Mouse (Mus musculus) CD4-positive, CD25-positive, alpha-beta regulatory T cell, adult 4 months (primary cell): ENCODE results near the gene Trem2. TPM values are rescaled to one million over a fixed set of nuclear protein-coding genes. Genes with fewer than 3 reads are reported as not detected.
"Not testable (repeated sequence)": the region's sequence is repeated elsewhere in the genome, so short reads cannot be mapped to it uniquely, and the experiment has no call there.

ENCODE experiments used
- ATAC-seq: one replicate; pipeline ENCODE4 v1.8.0; 2017
- polyA plus RNA-seq, 2 experiments: library from polyadenylated mRNA; unstranded; fragments of 100-300 nt; shearing (Covaris generic); gene quantifications; one replicate each; pipeline ENCODE4 v1.2.1; 2017

Trem2 gene
- polyA plus RNA-seq, 2 experiments from 2014 or later: not detected

DNA sequence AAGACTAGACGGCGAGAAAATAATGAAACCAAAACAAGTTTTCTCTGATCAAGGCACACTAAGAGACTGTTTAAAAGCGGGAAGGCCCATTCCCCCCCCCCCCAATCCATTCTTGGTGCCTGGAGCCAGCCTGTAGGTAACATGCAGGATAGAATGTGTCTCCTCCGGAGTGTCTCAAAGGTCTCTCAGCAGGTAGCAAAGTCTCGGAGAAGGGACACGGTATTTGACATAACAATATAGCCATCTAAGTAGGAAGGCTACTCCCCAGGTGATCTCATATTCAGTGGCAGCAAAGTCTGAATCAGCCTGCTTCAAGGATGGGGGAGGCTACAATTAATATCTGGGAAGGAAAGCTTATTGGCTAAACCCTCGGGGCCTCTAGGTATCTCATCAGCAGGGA lies 6.8 kb downstream of the Trem2 start:
- ATAC-seq: not testable (repeated sequence)

DNA sequence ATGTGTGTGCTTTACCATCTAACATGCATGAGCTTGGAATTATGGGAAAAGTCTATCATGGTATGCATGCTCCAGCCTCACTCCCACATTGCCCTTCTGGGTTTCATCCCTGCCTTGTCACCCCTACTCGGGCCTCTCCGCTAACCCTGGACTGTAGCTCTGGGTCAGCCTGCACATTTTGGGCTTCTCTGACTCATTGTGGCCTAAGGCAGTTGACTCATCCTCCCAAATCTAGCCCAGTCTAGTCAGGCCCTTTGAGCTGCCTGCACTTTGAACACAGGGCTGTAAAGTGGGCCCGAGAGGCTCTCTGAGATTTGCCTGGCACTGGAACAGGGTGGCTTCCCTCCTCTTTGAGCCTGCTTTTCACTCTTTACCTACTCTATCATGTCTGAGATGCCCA lies 9.6 kb downstream of the Trem2 start:
- ATAC-seq: no peak

DNA sequence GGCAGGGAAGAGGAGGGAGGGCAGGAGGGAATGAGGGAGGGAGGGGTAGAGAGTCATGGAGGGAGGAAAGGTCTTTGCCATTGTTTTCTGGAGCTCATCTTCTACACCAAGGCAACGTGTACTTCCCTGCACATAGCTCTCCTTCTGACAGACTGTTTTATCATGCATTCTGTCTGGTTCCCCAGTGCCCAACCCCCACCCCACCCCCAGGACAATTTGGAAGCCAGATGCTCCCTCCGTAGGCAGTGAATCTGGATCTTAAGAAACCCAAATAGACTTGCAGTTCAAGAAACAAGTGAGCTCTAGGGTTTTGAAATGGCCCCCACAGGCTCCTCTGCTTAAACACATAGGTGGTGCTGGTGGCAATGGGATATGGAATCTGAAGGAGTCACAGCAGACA lies 11.7 kb downstream of the Trem2 start:
- ATAC-seq: no peak

DNA sequence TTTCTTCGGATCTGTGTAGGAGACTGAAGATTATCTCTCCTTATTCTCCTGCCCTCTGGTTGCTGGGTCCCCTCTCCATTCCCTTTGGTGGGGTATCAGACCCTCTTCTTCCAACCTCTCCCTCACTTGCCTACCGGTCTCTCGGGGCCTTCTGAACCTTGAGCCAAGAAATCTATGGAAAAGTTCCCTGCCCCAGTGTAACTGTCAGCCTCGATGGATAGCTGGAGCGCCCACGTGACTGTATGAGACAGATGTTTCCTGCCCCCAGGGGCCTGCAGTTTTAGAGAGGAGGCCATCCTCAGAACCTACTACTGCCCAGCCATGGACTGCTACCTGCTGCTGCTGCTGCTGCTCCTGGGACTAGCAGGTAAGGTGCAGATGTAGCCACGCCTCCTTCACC lies 13.4 kb downstream of the Trem2 start, which contains the start of gene Treml1:
Gene Treml1, plus strand, starts transcription at position 301 of the 400 bp plus-strand sequence.
- no peak for ATAC-seq

DNA sequence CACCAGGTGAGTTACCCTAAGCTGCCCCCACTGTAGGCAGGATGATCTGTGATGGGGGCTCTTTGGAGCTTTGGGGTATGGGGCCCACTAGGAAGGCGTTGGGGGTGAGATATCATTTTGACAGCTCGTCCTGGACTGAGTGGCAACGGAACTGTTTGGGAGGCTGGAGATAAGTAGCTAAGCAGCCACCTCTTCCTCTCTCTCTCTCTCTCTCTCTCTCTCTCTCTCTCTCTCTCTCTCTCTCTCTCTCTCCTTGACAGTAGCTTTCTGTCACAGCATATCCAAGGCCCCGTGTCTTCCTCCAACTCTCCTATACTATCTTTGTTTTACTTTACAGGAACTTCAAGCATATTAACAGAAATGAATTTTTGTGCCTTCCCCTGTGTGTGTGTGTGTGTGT lies 14.3 kb downstream of the Trem2 start:
- ATAC-seq: no peak

DNA sequence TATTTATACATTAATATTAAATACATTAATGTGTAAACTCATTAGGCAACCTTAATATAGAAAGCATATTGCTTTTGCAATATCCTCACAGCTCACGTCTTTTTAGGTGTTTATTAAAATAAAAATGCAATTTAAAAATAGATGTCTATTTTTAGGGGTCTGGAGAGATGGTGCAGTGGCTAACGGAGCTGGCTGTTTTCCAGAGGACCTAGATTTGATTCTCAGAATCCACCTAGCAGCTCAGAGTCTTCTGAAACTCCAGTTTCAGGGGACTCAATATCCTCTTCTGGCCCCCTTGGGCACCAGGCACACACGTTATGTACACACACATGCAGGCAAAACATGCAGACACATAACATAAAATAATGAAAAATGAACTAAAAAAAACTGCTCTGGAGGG lies 16.1 kb downstream of the Trem2 start:
- no peak for ATAC-seq

DNA sequence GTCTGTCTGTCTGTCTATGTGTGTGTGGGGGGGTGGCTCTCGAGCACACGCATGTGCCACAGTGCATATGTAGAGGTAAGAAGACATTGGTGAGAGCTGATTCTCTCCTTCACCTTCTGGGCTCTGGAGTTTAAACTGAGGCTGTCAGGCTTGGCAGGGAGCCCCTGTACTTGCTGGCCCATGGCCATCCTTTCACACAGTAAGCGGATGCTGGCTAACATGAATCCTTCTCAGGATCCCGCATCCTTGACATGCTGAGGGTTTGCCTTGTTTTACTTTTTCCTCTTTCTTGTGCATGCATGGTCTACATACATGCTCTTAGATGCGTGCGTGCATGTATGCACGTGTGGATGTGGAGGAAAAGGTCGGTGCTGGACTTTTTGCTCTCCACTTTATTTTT lies 16.8 kb downstream of the Trem2 start:
- no peak for ATAC-seq

DNA sequence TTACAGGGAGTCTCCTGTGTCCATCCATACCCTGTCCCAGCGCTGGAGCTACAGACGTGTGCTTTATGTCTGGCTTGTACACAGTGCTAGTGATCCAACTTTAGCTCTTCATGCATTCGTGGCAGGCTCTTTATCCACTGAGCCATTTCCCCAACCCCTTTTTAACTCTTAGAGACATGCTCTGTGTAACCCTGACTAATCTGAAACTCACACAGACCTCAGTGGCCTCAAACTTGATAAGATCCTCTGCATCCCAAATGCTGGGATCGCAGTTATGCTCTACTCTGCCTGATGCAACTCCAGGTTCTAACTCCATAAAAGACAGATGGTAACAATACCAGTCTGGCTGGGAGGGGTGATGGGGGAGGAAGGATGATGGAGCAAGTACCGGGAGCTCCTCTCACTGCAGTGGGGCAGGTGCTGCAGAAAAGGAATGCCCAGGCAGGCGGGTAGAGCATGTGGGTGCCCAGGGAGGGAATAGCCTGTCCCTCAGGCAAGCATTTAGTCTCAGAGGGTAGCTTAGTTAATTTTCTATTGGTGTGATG lies 17.3 kb downstream of the Trem2 start:
- ATAC-seq: no peak

DNA sequence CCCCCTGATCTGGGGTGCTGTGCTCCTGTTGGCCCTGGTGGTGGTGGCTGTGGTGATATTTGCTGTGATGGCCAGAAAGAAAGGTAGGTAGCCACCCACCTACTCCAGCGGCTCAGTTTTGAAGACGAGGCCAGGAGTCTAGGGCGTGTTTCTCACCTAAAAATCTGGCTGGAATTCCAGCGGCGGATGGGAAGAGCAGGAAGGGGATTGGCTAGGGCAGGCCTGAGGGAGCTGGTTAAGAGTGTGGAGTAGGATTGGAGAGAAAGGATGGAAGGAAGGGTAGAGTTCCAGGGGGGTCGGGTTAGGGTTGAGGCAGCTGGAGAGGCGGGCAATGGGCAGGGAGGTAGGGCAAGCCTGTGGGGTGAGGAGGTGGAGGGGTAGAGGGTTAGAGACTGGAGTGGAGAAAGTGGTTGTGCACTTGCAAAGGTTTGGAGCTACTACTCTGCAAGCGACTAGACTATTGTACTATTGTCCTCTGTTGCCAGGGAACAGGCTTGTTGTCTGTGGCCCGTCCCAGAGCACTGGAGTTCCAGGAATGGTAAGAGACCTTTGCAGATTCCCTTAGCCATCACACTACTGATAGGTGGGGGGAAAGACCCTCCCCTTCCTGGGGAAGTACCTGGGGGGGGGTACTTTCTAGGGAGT lies 19.4 kb downstream of the Trem2 start:
- ATAC-seq: no peak

DNA sequence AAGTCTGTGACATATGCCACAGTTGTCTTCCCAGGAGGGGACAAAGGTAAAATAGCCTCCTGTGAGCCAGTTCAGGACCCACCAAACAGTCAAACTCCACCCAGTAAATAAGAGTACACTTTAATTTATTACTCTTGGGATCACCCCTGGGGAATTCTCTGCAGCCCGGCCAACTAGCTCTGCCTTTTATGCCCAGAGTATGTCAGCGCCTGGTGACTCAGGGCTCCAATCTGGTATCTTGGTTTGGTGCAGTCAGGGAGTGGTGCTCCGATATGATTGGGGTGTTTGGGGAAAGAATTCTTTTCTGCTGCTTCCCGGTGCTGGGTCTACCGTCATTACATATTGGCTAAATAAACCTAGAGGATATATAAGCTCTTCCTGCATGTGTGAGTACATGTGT lies 20.6 kb downstream of the Trem2 start:
- ATAC-seq: no peak

DNA sequence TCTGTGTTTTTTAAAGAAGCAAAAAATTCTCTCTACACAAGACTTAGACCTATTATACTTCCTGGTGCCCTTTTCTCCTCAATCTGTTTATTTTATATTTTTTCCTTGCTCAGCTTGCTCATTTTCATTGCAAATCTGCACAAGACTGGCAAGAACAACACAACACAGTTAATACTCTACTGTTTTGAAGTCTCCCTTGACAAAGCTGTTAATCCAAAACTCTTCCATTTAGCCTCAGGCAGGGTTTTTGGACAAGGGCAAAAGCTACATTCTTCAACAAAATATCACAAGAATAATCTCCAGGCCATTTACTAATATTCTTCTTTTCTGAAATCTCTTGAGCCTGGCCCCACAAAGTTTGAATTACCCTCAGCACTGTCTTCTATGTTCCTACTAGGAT lies 25.4 kb downstream of the Trem2 start:
- ATAC-seq: no peak

DNA sequence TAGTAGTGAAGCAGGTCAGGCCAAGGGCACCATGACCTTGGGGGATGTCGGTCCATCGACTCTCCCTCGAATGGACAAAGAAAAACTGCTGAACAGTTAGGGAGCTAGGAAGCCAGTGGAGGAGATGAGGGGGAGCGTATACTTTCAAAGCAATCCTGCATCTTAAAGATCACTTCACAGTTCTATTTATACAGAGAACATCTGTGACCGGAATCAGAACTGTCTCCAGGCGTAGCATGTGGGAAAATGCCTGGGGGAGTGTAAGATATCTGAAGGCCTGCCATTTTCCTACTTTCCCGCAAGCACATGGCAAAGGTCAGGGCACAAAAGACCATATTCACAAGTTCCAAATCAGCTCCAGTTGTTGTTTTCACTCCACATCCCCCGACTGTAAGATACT lies 26.8 kb downstream of the Trem2 start:
- no peak for ATAC-seq

DNA sequence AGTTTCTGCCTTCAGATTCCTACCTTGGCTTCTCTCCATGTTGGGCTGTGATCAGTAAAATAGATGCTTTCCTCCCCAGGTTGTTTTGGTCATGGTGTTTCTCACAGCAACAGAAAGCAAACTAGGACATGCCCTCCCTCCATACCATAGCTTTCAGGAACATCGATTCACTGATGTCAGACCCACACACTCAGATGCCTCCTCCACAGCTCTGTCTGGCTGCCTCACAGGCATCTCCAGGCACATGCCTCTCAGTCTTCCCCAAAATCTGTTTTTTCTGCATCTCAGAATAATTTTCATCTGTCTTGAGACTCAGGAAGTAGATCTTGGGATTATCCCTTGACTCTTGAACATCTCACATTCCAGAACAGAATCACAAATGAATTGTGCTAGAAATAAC lies 29.9 kb downstream of the Trem2 start:
- no peak for ATAC-seq

DNA sequence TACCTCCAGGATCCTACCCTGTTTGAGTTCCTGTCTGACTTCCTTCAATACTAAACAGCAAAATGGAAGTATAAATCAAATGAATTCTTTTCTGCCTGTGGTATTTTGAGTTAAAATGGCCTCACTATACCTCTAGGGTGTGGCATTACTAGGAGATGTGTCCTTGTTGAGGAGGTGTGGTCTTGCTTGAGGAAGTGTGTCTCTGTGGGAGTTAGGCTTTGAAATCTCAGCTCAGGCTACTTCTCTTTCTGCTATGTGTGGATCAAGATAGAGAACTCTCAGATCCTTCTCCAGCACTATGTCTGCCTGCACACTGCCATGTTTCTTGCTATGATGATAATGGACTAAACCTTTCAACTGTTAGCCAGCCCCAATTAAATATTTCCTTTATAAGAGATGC lies 32.8 kb downstream of the Trem2 start:
- ATAC-seq: no peak

DNA sequence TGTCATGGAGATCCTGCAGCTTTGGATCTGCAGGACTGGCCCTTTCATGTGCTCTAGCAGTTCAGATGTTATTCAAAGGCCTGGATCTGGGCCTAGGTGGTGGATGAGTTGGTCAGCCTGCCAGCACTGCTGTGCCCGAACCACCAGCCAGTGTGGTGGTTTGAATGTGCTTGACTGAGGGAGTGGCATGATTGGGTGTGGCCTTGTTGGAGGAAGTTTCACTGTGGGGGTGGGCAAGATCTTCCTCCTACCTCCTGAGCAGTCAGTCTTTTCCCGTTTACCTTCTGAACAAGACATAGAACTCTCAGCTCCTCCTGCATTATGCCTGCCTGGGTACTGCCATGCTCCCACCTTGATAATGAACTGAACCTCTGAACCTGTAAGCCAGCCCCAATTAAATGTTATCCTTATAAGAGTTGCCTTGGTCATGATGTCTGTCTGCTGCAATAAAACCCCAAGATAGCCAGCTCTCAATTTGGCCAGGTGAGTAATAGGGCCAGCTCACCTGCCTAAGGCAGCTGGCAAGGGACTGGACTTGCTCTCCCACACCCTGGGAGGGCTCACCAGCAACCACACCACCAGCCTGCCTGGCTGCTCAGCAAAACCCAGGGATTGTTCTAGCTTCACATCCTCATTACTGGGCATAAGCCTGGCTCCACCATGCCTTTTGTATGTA lies 39.7 kb downstream of the Trem2 start:
- ATAC-seq: no peak

DNA sequence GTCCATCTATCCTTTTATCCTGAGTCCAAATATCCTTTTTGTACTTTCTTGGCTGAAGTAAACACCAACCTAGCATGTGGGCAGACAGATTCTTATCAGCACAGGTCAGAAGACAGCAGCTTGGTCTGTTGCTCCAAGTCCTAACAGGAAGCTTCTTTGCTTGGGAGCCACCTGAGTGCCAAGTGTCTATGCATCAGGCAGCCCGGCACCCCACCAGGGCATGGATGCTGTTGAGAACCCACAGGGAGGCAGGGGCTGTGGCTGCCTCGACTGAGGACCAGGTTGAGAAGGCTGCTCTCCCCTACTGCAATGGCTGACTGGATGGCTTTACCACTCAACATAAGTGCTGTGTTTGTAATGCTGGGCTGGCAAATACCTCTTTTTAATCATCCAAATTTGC lies 42.5 kb downstream of the Trem2 start:
- ATAC-seq: no peak

DNA sequence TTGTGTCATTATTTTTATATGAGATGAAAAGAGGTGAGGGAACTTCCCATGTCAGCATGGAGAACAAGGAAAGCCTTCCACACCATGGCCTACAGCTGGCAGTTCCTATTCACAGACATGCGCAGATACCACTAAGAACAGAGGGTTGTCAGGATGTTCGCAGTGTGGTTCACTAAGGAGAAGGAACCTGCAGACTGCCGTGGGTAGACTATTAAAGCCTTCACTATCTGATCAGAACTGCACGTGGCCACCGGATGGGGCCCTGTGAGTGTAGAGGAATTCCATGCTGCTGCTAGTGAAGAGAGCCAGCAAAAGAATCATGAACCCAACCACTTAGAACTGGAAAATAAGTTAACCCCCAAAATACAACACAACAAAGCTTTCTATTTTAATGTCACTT lies 43.2 kb downstream of the Trem2 start:
- ATAC-seq: no peak

DNA sequence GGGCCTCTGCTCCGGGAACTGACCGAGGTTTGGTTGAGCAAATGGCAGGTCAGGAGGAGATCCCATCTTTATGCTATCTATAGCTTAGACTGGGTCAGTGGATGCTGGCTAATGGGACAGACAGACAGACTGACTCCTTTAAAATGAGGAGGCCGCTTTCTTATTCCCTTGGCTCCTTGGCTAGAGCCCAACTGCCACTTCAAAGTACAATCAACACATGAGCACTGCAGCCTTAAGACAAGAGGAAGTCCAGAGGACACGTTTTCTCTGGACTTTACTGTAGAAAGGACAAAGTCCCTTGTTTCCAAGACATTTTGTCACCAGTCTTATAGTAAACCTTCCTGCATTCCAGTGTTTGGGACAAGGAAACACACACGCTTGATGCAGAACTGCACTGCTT lies 45.2 kb downstream of the Trem2 start:
- no peak for ATAC-seq

DNA sequence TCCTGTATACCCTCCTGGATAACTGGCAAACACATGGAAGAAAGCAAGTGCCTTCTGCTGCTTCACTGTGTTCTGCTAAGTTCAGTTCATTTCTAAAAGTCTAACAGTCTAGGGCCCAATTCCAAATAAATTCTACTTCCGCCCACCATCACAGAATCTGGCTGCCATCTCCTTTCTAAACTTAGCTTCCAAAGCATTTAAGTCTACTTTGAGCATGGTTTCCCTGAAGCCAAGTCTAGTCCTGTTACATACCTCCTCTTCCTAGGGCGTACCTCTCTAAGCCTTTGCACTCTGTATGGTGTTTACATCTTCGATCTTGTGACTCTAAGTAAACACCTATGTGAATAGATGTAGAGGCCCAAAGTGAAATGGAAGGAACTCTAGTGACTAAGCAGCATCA lies 46.4 kb downstream of the Trem2 start:
- ATAC-seq: no peak

DNA sequence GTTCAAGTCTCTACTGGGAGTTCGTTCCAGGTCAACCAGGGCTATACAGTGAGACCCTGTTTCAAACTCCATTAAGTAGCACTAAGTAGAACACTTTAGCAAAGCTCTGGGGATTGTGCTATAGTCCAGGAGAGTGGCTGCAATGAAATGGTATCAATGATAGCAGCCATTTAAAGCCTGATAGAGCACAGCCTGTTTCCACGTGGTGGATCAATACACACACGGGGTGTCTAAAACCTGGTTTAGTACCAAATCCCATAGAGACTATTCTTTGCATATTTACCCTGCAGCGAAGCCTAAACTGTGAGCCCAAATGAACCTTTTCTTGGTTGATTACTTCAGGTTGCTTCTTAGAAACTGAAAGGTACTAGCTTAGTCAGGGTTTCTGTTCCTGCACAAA lies 55.5 kb downstream of the Trem2 start:
- ATAC-seq: no peak

DNA sequence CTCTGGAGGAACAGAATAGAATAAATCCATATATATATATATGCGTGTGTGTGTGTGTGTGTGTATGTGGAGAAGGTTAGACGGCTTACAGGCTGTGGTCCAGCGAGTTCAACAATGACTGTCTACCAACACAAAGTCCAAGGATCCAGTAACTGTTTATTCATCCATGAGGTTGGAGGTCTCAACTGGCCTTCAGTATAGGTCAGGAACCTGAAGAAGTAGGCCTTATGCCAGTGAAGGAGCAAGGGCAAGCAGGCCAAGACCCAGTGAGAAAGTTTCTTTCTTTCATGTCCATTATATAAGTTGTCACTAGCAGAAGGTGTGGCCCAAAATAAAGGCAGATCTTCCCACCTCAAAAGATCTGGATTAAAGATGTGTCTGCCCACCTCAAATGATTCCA lies 56.5 kb downstream of the Trem2 start:
- no peak for ATAC-seq
